Mouse (Mus musculus) heart, embryonic 13.5 days (tissue): Measurements from ENCODE around the gene Pafah1b1. TPM values are rescaled to one million over a fixed set of nuclear protein-coding genes. Genes with fewer than 3 reads are reported as not detected.

ENCODE experiments used
- ATAC-seq: fragments of 200-750 bp; cut with Nextera tagmentation; 2 replicates; pipeline ENCODE4 v1.8.0; 2017; ENCODE audit warnings: moderate TSS enrichment; ENCODE audit not compliant: insufficient number of reproducible peaks, low FRiP score, low TSS enrichment; ENCODE audit errors: extremely low read depth
- H3K27ac ChIP-seq: fragments of 300-500 bp; sonication (generic); replicated peaks from 2 replicates; pipeline ENCODE4 v1.5.1; 2015; ENCODE audit warnings: moderate library complexity, mild to moderate bottlenecking, inconsistent platforms
- H3K27me3 ChIP-seq: fragments of 300-500 bp; sonication (generic); replicated peaks from 2 replicates; pipeline ENCODE4 v1.6.1; 2015; ENCODE audit warnings: mild to moderate bottlenecking, inconsistent platforms
- H3K36me3 ChIP-seq: fragments of 300-500 bp; sonication (generic); 2 replicates; pipeline ENCODE4 v1.6.1; 2015; ENCODE audit warnings: mild to moderate bottlenecking, inconsistent platforms
- H3K4me1 ChIP-seq: fragments of 300-500 bp; sonication (generic); 2 replicates; pipeline ENCODE4 v1.6.1; 2015; ENCODE audit warnings: inconsistent platforms
- H3K4me2 ChIP-seq: fragments of 300-500 bp; sonication (generic); 2 replicates; pipeline ENCODE4 v1.6.1; 2015; ENCODE audit warnings: inconsistent platforms, mild to moderate bottlenecking, moderate library complexity
- H3K4me3 ChIP-seq: fragments of 300-500 bp; sonication (generic); 2 replicates; pipeline ENCODE4 v1.5.1; 2015; ENCODE audit warnings: moderate library complexity, mild to moderate bottlenecking, inconsistent platforms
- H3K9ac ChIP-seq: fragments of 300-500 bp; sonication (generic); 2 replicates; pipeline ENCODE4 v1.6.1; 2015; ENCODE audit warnings: inconsistent platforms, mild to moderate bottlenecking, moderate library complexity
- H3K9me3 ChIP-seq: fragments of 300-500 bp; sonication (generic); 2 replicates; pipeline ENCODE4 v1.6.1; 2016; ENCODE audit warnings: inconsistent platforms
- WGBS: fragments of 180-500 bp; shearing (Covaris S2); methylation state at CpG from one replicate; pipeline ENCODE4 v1.1.7; 2015; ENCODE audit warnings: mixed read lengths; 5-methylcytosine and 5-hydroxymethylcytosine counted together
- polyA plus RNA-seq: library from polyadenylated mRNA; unstranded; fragments of >200 nt; fragmentation: Nextera tagmentation; extraction: Ambion mirVana; gene quantifications from 2 replicates; pipeline ENCODE4 v1.2.1, GENCODE M21; 2015

The Pafah1b1 gene
- polyA plus RNA-seq, 1 experiment from 2014 or later, result 34.6 TPM

DNA sequence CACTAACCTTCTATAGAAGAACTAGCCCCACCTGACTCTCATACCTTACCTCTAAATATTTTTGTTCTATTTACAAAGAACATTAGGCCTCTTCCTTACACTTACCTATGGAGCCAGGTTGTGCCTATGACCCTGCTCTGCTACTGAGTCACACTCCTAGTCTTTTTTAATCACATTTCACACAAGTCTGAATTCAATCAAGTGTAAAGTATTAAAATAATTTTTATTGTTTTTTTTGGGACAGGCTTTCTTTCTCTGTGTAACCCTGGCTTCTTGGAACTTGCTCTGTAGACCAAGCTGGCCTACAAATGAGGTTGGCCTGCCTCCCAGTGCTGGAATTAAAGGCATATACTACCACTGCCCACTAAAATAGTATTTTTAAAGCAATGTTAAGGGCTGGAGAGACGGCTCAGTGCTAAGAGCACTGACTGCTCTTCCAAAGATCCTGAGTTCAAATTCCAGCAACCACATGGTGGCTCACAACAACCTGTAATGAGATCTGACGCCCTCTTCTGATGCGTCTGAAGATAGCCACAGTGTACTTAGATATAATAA, 8.4 kb downstream of the Pafah1b1 start:
- Histone ChIP-seq H3K27me3 (no peaks in the 10 kb centered on the region), H3K36me3 (peaks cover 12% of the 10 kb centered on the region), H3K9ac (no peak overlapping the region), H3K27ac (no peak overlapping the region), H3K4me2 (no peak overlapping the region), H3K9me3 (no peaks in the 10 kb centered on the region), H3K4me1 (peaks cover 42% of the 10 kb centered on the region), H3K4me3 (no peak overlapping the region)
- ATAC-seq, result no peak
- 83% methylated on average over 3 of the region's 3 CpGs for WGBS

DNA sequence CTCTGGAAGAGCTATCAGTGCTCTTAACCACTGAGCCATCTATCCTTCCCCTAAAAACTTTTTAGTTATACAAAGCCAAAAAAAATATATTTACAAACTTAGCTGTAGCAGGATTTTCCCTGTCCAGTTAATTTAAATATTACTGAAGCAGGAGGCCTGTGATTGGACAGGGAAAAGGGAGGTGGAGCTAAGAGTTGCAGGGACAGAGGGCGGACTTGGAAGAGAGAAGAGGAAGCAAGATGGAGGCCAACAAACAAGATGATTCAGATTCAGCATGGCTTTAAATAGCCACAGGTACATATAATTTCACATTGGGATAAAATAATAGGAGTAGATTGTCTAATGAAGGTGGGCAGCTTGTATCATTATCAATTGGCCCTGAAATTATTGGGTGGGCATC, 13.8 kb downstream of the Pafah1b1 start:
- Histone ChIP-seq H3K4me1 (peaks cover 29% of the 10 kb centered on the region), H3K4me3 (no peak overlapping the region), H3K4me2 (no peak overlapping the region), H3K27me3 (no peaks in the 10 kb centered on the region), H3K9me3 (no peaks in the 10 kb centered on the region), H3K36me3 (peaks cover 32% of the 10 kb centered on the region), H3K27ac (no peak overlapping the region), H3K9ac (no peak overlapping the region)
- 92% methylated on average over 1 of the region's 1 CpGs for WGBS
- no peak for ATAC-seq

DNA sequence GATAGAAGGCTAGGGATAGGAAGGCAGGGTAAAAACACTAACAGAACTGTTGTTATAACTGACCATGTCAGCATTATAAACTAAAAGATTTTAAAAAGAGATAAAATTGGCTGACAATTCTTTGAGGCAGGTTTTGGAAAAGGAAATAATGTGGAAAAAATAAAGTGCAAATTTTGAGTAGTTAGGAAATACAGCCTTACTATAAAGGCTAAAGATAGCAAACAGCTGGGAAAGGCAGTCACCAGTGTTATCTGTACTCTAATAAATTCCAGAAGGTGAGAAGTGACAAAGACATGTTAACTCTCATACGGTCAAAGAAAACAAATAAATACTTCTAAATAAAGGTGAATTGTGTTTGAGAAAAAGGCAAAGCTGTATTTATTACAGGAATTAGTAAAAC, 15.7 kb downstream of the Pafah1b1 start:
- peaks cover 36% of the 10 kb centered on the region for H3K36me3 ChIP-seq
- no peaks in the 10 kb centered on the region for H3K27me3 ChIP-seq
- no peak overlapping the region for H3K9ac ChIP-seq
- 0 out of 2 replicates have a peak overlapping the region, but pooled peaks have one; percentile 36 for H3K27ac ChIP-seq
- H3K4me1 ChIP-seq, result peaks cover 33% of the 10 kb centered on the region
- H3K9me3 ChIP-seq, result no peaks in the 10 kb centered on the region
- H3K4me3 ChIP-seq, result no peak overlapping the region
- ATAC-seq, result no peak
- 14% methylated on average over 1 of the region's 1 CpGs for WGBS
- H3K4me2 ChIP-seq, result peak overlapping the region; percentile 5; the same call in 1 of the 2 replicates

DNA sequence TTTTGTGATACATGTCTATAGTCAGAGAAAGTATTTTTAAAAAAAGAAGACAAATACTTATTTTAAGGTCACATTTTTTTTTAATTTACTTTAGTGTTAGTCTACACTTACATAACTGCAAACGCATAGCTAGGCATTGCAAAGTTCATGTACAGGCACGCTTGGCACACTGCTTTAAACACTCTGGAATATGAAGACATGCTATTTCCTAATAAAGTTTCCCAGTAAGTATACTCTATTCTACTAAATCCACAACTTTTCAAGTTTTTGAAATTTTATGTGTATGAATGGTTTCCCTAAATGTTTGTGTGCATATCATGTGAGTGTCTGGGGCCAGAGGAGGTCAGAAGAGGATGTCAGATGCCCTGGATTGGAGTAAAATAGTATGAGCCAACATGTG, 20.4 kb downstream of the Pafah1b1 start:
- Histone ChIP-seq H3K36me3 (peaks cover 19% of the 10 kb centered on the region), H3K4me2 (no peak overlapping the region), H3K4me1 (peaks cover 25% of the 10 kb centered on the region), H3K9me3 (no peaks in the 10 kb centered on the region), H3K27ac (no peak overlapping the region), H3K9ac (no peak overlapping the region), H3K27me3 (no peaks in the 10 kb centered on the region), H3K4me3 (no peak overlapping the region)
- no peak for ATAC-seq
- WGBS, result 98% methylated on average over 2 of the region's 2 CpGs

DNA sequence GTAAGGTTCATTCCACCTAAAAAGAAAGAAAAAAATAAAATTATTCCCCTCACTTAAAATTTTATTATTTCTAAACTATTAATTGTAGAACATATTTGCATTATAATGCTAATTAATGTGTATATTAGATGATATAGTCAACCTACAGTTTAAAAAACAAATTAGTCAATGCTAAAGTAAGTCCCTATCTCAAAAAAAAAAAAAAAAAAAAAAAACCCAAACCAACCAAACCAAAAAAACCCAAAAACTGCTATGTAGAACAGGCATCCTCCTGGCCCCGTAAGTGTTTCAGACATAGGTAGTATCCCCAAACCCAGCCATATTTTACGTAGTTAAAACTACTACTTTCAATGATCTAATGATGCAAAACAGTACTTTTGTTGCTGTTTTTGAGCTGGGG, 25.0 kb downstream of the Pafah1b1 start:
- H3K9ac ChIP-seq, result no peak overlapping the region
- peaks cover 4% of the 10 kb centered on the region; the same call in 1 of the 2 replicates for H3K4me1 ChIP-seq
- no peaks in the 10 kb centered on the region for H3K27me3 ChIP-seq
- 98% methylated on average over 2 of the region's 2 CpGs for WGBS
- ATAC-seq, result no peak
- H3K4me2 ChIP-seq, result no peak overlapping the region
- H3K9me3 ChIP-seq, result no peaks in the 10 kb centered on the region
- H3K4me3 ChIP-seq, result no peak overlapping the region
- H3K36me3 ChIP-seq, result peaks cover 48% of the 10 kb centered on the region
- H3K27ac ChIP-seq, result no peak overlapping the region

DNA sequence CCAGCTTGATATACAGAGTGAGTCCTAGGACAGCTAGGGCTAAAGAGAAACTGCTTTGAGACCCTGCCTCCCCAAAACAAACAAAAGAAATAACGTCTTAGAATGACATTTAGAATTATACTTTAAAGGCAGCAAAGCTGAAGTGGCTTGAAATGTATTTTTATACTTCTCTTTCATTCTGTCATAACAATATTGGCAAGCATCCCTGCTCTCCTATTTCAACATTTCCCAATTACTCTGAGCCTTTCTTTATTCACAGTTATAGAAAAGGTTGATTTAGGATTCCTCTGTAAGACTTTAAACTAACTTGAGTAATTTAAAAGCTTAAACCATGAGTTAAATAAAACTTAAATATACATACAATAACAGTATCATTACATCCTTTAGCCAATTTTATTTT, 32.3 kb downstream of the Pafah1b1 start:
- WGBS, result 69% methylated on average over 1 of the region's 1 CpGs
- Histone ChIP-seq H3K27ac (no peak overlapping the region), H3K27me3 (no peaks in the 10 kb centered on the region), H3K9ac (no peak overlapping the region), H3K9me3 (no peaks in the 10 kb centered on the region), H3K36me3 (peaks cover 69% of the 10 kb centered on the region), H3K4me2 (no peak overlapping the region), H3K4me1 (no peaks in the 10 kb centered on the region), H3K4me3 (no peak overlapping the region)
- ATAC-seq, result no peak

DNA sequence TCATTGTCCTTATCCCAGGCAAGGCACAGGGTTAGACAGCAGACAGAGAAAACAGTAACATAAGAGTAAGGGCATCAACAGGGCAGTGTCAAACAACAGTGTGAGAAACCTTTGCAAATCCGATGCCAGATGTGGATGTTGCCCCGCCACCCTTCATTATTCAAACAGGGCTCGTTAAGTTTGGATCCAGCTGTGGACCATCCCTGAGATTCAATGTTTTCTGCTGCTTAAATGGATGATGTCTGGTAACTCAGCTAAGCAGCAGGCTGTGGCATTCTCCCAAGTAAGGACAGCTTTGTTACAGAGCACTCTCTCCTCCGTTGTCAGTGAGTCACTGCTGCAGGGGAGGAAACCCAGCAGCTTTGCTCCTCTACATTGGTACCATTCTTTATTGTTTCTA, 49.3 kb downstream of the Pafah1b1 start:
- Histone ChIP-seq H3K4me2 (no peak overlapping the region), H3K27ac (no peak overlapping the region), H3K4me3 (no peak overlapping the region), H3K9me3 (no peaks in the 10 kb centered on the region), H3K36me3 (peaks cover 78% of the 10 kb centered on the region), H3K27me3 (no peaks in the 10 kb centered on the region), H3K4me1 (no peaks in the 10 kb centered on the region), H3K9ac (no peak overlapping the region)
- WGBS, result 85% methylated on average over 4 of the region's 4 CpGs
- no peak; the same call in 1 of the 2 replicates for ATAC-seq

DNA sequence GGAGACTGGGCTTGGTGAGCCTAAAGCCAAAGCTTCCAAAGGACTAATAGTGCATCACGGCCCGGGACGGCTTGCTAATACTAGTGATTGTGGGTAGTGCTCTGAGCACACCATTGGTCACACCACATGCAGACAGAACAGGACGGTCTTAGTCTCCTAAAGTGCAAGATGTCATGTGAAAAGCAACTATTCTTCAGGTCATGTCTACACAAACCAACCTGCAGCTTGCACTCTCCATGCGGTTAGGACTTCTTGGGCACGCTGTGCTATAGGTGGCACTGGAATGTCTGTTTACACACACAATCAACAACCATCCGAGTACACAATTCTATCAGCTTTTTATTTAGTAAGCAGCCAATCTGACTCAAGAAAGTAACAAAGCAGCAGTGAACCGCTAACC, 49.8 kb downstream of the Pafah1b1 start:
- no peak for ATAC-seq
- Histone ChIP-seq H3K27me3 (no peaks in the 10 kb centered on the region), H3K27ac (no peak overlapping the region), H3K36me3 (peaks cover 78% of the 10 kb centered on the region), H3K9ac (no peak overlapping the region), H3K9me3 (no peaks in the 10 kb centered on the region), H3K4me1 (no peaks in the 10 kb centered on the region), H3K4me2 (no peak overlapping the region), H3K4me3 (no peak overlapping the region)
- WGBS, result 97% methylated on average over 8 of the region's 8 CpGs

DNA sequence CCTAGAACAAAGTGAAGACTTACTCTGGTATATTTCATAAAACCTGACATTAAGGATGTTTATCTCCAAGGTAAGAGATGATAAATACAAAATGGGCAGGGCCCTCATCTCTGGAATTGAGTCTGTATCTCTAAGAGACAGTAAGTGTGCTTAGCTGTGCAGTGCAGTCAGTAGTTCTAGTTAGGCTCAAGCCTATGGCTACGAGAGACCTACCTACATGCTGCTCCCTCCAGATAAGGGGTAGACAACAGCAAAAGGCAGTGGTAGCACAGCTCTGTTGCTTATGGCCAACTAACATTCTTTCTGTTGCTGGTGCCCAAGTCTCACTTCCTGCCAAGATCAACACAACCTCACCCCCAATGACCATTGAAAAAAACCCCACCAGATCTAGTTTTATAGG, 50.9 kb downstream of the Pafah1b1 start:
- Histone ChIP-seq H3K27me3 (no peaks in the 10 kb centered on the region), H3K4me3 (no peak overlapping the region), H3K36me3 (peaks cover 78% of the 10 kb centered on the region), H3K27ac (no peak overlapping the region), H3K4me2 (no peak overlapping the region), H3K4me1 (no peaks in the 10 kb centered on the region), H3K9ac (no peak overlapping the region), H3K9me3 (no peaks in the 10 kb centered on the region)
- ATAC-seq, result no peak
- 57% methylated on average over 1 of the region's 1 CpGs for WGBS

DNA sequence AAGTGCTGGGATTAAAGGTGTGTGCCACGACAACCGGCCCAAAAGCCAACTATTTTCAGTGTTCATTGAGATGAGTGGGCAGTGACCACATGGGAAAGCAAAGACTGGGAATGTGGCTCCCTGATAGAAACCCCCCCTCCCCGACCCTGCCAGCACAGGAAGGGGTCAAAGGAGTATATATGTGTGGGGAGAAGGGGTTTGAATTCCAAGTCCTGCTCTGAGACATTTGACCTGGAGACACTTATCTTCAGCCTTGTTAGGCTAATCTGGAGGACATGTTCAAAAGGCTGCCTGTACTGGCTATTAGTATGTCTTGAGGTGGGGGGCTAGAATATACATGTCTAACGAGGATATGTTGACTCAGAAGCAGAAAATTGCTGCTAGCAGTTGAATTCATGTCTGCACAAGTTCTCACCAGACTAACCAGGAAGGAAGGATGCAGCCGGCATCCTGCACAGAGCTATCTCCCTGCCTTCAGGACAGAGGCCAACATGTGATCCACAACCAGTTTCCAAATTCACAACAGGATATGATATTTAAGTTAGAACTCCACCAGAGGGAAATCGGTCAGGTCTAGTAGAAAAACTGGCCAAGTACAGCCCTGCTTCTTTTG, 51.5 kb downstream of the Pafah1b1 start:
- Histone ChIP-seq H3K4me2 (no peak overlapping the region), H3K36me3 (peaks cover 78% of the 10 kb centered on the region)
- ATAC-seq, result no peak

DNA sequence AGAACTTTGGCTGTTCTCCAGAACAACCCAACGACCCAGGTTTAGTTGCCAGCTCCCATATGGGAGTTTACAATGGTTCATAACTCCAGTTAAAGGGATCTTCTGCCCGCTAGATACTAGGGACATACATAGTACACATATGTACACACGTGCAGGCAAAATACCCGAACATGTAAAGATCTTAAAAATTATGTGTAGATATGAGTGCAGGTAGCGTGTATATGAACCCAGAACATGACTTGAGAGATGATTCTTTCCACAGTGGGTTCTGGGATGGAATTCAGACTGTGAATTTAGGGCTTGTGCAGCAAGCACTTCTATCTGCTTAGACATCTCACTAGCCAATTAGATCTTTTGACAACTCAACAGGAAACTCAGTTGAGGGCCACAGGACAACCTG, 52.6 kb downstream of the Pafah1b1 start:
- WGBS, result 81% methylated on average over 5 of the region's 5 CpGs
- Histone ChIP-seq H3K27ac (no peak overlapping the region), H3K9me3 (no peaks in the 10 kb centered on the region), H3K4me1 (no peaks in the 10 kb centered on the region), H3K36me3 (peaks cover 78% of the 10 kb centered on the region), H3K9ac (no peak overlapping the region), H3K4me2 (no peak overlapping the region), H3K4me3 (no peak overlapping the region), H3K27me3 (no peaks in the 10 kb centered on the region)
- no peak for ATAC-seq

More for the DNA sequence above, 51.5 kb downstream of the Pafah1b1 start:
- Histone ChIP-seq H3K9ac (no peak overlapping the region), H3K27me3 (no peaks in the 10 kb centered on the region), H3K4me1 (no peaks in the 10 kb centered on the region), H3K4me3 (no peak overlapping the region), H3K27ac (no peak overlapping the region), H3K9me3 (no peaks in the 10 kb centered on the region)
- WGBS, result 73% methylated on average over 6 of the region's 6 CpGs

DNA sequence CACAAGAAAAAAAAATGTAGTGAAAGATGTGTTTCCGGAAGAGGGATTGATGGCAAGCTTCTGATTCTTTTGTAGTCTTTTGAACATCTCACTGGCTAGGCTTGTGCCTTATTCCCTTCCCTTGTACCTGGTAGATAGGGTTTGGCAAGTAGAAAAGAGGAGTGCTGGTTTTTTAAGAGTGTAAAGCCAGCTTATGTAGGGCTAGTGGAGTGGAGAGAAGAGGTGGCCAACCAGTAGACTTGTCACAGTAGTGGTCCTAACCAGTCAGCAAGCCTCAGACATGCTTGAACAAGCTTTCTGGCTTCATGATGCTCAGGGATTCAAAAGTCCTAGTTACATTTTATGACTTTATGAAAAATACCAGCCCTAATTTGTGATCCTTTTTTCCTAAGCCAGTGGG, 53.5 kb downstream of the Pafah1b1 start:
- H3K4me1 ChIP-seq, result no peaks in the 10 kb centered on the region
- no peaks in the 10 kb centered on the region for H3K9me3 ChIP-seq
- peaks cover 79% of the 10 kb centered on the region for H3K36me3 ChIP-seq
- WGBS, result 83% methylated on average over 1 of the region's 1 CpGs
- ATAC-seq, result no peak
- H3K27ac ChIP-seq, result no peak overlapping the region
- H3K4me3 ChIP-seq, result no peak overlapping the region
- no peak overlapping the region for H3K9ac ChIP-seq
- H3K27me3 ChIP-seq, result no peaks in the 10 kb centered on the region
- H3K4me2 ChIP-seq, result no peak overlapping the region
